Mouse (Mus musculus) urinary bladder, postnatal 4 days (tissue): ENCODE measurements at regions not wholly inside any gene's neighbourhood (a gene's known extent, or its start where the extent isn't known, plus 50 kb on each side); places are given as distances from the start of the nearest gene placed in this dataset.

Source experiments
- DNase-seq, 2 experiments: peaks; one replicate each; pipeline ENCODE4 v3.0.0; 2021 to 2022; ENCODE audit warnings: low spot score in 2 of 2

GRCm38 (mm10) chr2:46468936-46469629 is 1351.9 kb upstream of the Zeb2 start:
- DNase-seq = no peak

- no peak for DNase-seq
These were observed 1348.2 kb upstream of the Zeb2 start for GRCm38 (mm10) chr2:46465389-46465788.

GRCm38 (mm10) chr2:46464913-46465312 is 1347.7 kb upstream of the Zeb2 start:
- no peak for DNase-seq

GRCm38 (mm10) chr2:46462670-46463069 is 1345.5 kb upstream of the Zeb2 start:
- DNase-seq = no peak

- DNase-seq = no peak
These were observed 1333.5 kb upstream of the Zeb2 start for GRCm38 (mm10) chr2:46450698-46451097.

GRCm38 (mm10) chr2:46445306-46445705 is 1328.1 kb upstream of the Zeb2 start:
- DNase-seq = no peak

GRCm38 (mm10) chr2:46443686-46444180 is 1326.5 kb upstream of the Zeb2 start:
- peak in 1 of 2 experiments; percentile 26 for DNase-seq

- DNase-seq = peak in 1 of 2 experiments; percentile 29
These were observed 1326.0 kb upstream of the Zeb2 start for GRCm38 (mm10) chr2:46443061-46443685.

- DNase-seq = no peak
These were observed 1325.4 kb upstream of the Zeb2 start for GRCm38 (mm10) chr2:46442576-46442975.

- DNase-seq = no peak
These were observed 1324.7 kb upstream of the Zeb2 start for GRCm38 (mm10) chr2:46441927-46442326.

GRCm38 (mm10) chr2:46441348-46441747 is 1324.2 kb upstream of the Zeb2 start:
- no peak for DNase-seq

GRCm38 (mm10) chr2:46440038-46440437 is 1322.8 kb upstream of the Zeb2 start:
- no peak for DNase-seq

GRCm38 (mm10) chr2:46418281-46418680 is 1301.1 kb upstream of the Zeb2 start:
- DNase-seq = no peak

GRCm38 (mm10) chr2:46402373-46403114 is 1285.3 kb upstream of the Zeb2 start:
- DNase-seq = no peak

GRCm38 (mm10) chr2:46394161-46394560 is 1277.0 kb upstream of the Zeb2 start:
- DNase-seq = no peak

GRCm38 (mm10) chr2:46372847-46373461 is 1255.8 kb upstream of the Zeb2 start:
- DNase-seq = no peak

GRCm38 (mm10) chr2:46371755-46372154 is 1254.6 kb upstream of the Zeb2 start:
- no peak for DNase-seq

GRCm38 (mm10) chr2:46370949-46371348 is 1253.8 kb upstream of the Zeb2 start:
- no peak for DNase-seq

- no peak for DNase-seq
These were observed 1251.7 kb upstream of the Zeb2 start for GRCm38 (mm10) chr2:46368882-46369281.

GRCm38 (mm10) chr2:46366135-46366485 is 1248.9 kb upstream of the Zeb2 start:
- no peak for DNase-seq

- DNase-seq = no peak
These were observed 1248.4 kb upstream of the Zeb2 start for GRCm38 (mm10) chr2:46365428-46366134.
